Mouse (Mus musculus) testis, postnatal 10 days (tissue): ENCODE measurements around the gene Sema3d.

Experiments
- DNase-seq: peaks from one replicate; pipeline ENCODE4 v3.0.0; 2021; ENCODE audit warnings: low spot score

Gene Sema3d

GRCm38 (mm10) chr5:12499037-12499436, 115.9 kb downstream of the Sema3d start:
- DNase-seq, result no peak

DNA sequence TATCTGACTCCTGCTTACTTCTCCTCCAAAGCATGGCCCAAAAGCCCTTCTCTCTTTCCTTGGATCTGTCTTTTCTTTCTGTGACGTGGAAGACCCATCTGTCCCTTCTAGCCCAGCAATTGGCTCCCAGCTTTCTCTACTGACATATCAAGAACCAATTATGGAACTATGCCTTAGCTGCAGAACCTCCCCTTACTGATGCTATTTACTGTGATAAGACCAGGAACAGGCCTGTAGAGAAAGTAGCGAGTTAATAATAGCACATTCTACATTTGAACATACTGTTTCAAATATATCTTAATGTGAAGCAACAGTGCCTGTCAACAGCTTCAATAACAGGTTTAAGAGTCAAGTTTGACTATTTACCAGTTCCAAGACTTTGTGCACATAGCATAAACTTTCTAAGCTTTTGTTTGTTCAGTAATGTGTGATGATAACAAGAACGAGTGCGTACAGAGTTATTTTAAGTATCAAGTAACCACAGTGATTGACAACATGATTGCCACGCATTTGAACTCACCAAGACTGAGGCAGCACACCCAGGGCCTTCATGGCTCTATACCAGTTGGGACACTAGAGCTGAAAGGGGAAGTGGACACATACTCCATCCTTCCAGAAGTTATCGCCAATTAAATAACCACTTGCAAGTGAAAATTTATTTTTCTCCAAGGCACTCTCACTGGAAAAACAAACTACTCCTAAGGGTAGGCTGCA, 116.8 kb downstream of the Sema3d start:
- DNase-seq, result no peak

- no peak for DNase-seq
Observed at GRCm38 (mm10) chr5:12512471-12512870, 129.3 kb downstream of the Sema3d start.

- DNase-seq, result no peak
Observed at GRCm38 (mm10) chr5:12515283-12515682, 132.1 kb downstream of the Sema3d start.

GRCm38 (mm10) chr5:12525235-12525767, 142.1 kb downstream of the Sema3d start:
- DNase-seq, result no peak

DNA sequence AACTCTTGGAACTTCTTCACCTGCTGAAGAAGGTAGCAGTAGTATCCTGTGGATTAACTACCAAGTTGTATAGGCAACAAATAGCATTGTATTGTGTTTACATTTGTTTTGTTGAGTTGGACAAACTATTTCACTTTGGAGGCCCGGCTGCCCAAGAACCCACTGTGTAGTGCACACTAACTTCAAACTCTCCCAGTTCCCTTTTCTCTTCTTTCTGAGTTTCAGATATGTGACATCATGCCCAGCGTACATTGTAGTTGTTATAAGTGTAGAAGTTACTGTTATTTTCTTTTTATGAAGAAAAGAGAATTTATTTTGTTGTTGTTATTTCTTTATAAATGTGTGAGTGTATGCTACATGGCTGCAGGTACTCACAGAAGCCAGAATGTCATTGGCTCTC, 145.4 kb downstream of the Sema3d start:
- DNase-seq, result no peak

DNA sequence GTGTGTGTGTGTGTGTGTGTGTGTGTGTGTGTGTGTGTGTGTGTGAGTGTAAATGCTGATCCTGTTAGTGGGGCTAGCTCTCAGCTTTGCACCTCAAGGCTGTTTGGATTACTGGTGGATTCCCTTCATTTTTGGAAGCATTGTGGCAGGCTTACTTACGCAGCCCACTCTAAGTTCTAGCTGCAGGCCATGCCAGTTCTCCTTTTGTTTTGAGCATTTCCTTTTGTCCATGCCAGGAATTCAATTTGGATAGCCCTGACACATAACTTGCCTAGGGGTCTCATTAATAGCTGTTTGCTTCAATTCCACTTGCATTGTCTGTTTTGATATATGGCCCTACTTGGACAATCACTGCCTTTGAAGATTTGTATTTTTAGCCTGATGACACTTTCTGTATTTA, 146.6 kb downstream of the Sema3d start:
- no peak for DNase-seq

DNA sequence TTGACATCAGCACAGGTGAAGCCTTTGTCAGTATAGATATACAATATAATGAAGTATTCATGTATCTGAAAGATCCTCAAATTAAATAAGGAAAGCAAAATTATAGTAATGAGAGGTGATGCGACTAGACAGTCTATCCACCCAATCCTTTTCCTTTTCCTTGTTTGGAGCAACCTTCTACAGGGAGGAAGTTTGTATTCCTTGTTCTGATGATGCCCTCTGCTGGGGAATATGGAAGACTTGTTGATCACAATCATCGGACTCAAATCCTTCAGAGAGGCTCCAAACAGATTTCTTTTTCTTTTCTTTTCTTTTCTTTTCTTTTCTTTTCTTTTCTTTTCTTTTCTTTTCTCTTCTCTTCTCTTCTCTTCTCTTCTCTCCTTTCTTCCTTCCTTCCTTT, 158.1 kb downstream of the Sema3d start:
- no peak for DNase-seq

DNA sequence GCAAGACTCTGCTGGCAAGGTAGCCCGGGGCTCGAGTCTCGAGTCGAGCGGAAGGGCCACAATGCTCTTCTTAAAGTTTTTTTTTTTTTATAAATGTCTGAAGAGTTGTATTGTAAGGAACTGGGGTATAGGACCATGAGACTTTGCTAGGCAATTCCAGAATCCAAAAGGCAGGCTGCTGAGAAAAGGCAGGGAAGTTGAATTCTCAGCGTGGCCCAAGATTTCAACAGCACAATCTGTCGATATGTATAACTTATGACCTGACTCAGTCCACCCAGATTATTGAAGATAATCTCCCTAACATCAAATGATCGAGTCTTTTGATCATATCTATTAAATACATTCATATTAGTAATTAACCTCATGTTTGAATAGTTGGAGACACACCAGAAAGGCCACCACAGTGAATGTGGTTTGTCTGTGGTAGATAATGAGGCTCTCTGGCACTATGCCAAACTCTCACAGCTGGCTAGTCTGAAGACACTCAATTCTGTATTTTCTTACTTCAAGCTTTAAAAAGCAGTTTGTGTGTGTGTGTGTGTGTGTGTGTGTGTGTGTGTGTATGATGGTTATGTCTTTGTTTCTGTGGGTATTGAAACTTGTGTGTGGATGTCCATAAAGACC, 166.0 kb downstream of the Sema3d start:
- DNase-seq, result no peak

DNA sequence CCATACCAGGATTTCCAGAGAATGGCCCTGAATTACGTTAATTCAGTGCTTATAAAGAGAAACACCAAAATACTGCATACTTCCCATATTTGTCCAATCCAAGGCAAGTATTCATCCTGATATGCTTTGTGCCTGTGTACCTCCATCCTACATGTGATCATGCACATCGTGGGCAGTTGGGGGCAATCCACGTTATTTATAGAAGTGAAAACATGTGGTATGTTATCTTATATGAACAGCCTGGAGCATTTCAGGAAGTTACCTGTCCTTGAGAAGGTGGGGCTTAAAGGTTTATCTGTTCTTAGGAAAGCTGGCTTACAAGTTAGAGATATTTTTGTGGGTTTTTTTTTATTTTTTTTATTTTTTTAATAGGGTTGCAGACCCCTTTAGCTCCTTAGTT, 172.2 kb downstream of the Sema3d start:
- no peak for DNase-seq

DNA sequence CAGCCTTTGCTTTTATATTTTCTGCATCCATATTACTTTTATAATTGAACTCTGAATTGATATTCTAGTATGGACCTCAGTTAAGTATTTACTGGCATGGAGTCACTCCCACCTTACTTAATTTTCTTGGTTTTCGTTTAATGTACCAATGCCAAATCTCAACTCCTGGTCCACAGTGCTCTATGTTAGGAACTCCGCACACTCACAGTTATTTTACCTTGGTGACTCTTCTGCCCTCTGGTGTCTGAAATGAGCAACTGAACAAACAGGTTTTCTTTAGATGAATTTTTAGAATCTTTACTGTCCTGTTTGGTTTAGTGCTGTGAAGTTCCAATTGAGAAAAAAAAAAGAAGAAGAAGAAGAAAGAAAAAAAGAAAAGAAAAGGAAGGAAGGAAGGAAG, 174.7 kb downstream of the Sema3d start:
- no peak for DNase-seq

DNA sequence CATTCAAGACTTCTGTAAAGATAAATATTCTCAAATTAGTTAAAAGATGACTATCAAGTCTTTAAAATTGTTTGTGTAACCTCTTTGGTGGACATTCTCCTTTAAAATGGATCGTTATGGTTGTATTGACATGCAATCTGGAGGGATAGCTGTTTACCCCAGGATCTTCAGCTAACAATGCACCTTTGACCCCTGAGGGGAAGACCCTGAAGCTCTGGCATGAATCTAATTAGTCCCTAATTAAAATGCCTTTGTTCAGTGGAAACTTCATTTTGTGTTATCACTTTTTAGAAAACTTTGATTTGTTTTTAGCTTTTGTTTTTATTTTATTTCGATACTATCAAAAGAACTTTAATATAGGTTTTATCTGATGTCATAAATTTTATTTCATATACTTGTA, 178.6 kb downstream of the Sema3d start:
- DNase-seq, result no peak

DNA sequence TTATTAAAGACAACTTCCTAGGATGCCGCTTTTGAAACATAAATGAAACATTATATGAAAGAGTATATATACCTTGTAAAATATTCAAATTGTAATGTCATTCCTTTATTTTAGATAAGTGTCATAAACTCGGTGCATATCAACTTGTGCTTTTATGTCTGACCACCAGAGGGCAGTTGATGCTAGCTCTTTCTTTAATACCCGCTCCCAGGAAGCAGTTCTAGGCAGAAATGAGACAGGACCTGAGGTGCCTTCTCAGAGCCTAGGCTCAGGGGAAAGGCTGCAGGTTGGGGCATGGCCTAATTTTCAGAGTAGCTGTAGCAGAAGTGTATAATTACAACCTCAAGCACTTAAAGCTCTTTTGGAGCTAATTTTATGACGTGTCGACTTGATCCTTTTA, 179.0 kb downstream of the Sema3d start:
- peak; percentile 52 for DNase-seq

GRCm38 (mm10) chr5:12563132-12563531, 179.9 kb downstream of the Sema3d start:
- no peak for DNase-seq

DNA sequence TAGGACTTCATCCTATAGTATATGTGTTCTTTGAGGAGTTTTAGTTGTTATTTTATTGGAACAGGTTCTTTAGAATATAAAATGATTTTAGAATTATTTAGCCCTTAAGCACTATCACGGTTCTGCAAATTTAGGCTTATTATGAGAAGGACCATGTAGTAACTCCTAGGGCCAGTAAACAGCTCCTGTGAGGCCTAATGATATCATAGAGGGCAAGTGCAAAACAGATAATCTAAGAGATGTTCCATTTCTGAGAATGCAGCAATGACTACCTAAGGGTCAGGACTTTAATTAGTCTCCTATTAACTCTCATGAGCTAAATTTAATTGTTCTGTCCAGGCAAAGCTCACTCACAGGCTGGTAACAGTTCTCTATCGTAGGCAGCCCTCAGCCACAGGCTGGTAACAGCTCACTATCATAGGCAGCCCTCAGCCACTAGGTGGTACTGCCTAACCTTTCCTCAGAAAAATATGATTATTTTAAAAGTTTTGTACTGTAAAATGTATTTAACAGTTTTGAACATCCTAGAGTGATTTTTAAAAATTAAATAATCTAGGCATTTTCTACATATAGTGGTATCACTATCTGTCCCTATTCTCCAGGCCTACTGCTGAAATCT, 181.5 kb downstream of the Sema3d start:
- no peak for DNase-seq

GRCm38 (mm10) chr5:12566568-12566967, 183.4 kb downstream of the Sema3d start:
- DNase-seq, result no peak

DNA sequence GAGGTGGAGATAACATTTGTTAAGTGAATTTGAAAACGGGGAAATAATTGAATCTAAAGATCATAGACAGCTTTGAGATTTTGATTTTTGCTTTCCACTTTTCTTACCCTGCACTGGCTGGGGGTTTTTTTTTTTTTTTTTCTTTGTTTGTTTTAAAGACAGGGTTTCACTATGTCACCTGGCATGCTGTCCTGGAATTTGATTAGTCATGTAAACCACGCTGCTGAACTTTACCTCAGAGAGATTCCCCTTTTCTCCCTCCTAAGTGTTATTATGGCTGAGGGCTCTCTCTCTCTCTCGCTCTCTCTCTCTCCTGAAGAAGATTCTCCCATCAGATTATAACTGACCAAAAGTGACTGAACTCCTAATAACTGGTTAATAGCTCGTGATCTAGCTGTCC, 191.4 kb downstream of the Sema3d start:
- no peak for DNase-seq

- DNase-seq, result no peak
Observed at GRCm38 (mm10) chr5:12575262-12575661, 192.1 kb downstream of the Sema3d start.

GRCm38 (mm10) chr5:12579752-12580151, 196.6 kb downstream of the Sema3d start:
- DNase-seq, result no peak

DNA sequence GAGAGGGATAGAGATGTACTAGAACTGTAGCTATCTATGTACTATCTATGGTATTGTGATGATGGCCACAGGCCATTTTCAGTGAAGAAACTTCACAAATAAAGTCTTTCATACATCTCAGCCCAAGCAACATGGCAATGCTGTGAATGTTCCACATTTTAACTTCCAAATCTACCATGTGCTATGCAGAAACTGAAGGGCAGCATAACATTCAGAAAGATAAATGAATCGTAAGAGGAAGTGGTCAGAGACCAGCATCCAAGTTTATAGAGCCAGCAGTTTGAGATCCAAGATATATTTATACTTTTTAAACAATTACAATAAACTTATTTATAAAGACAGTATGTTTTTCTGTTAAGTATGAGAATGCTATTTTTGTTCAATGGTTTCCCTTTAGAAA, 199.4 kb downstream of the Sema3d start:
- DNase-seq, result no peak

- DNase-seq, result peak; percentile 43
Observed at GRCm38 (mm10) chr5:12583293-12583834, 200.2 kb downstream of the Sema3d start.

DNA sequence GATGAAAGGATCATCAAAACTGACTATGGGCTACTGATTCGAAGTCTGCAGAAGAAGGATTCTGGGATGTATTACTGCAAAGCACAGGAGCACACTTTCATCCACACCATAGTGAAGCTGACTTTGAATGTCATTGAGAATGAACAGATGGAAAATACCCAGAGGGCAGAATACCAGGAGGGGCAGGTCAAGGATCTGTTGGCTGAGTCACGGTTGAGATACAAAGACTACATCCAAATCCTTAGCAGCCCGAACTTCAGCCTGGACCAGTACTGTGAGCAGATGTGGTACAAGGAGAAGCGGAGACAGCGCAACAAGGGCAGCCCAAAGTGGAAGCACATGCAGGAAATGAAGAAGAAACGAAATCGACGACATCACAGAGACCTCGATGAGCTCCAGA, 201.7 kb downstream of the Sema3d start:
- no peak for DNase-seq
